9 mouse cellular contexts compared by ENCODE assay signal in genomic region chr14:28004023-28004422, GRCm38 (mm10).
A peak's percentile ranks its signal among the peaks of the same experiment; 100 is the strongest.
DNase-seq lines count a peak whose midpoint lies in the region; ATAC-seq and TF ChIP-seq lines count a peak whose summit lies in the region.
"Had no signal": no experiment of that assay in that cellular context is flagged by ENCODE, and none has a peak within 500 bp of the region (broad histone marks: within the 10 kb centered on the region; RNA-seq: fewer than 3 reads in every experiment).

No protein-coding gene starts in this region.

- TF ChIP-seq CTCF in kidney, postnatal 0 days (IDR thresholded peaks at IDR 0.05; ENCODE audit: low read depth): peak; percentile 76

- 58% methylated on average over 4 of the region's 4 CpGs for WGBS in forebrain, embryonic 14.5 days
- 59% methylated on average over 4 of the region's 4 CpGs for WGBS in forebrain, embryonic 13.5 days
- 33% methylated on average over 4 of the region's 4 CpGs for WGBS in kidney, postnatal 0 days

- no peaks in the 10 kb centered on the region for H3K27me3 ChIP-seq in forebrain, embryonic 14.5 days (replicated peaks; ENCODE audit: control insufficient read depth, insufficient read depth, low read length)
- no peaks in the 10 kb centered on the region for H3K27me3 ChIP-seq in forebrain, embryonic 13.5 days
- H3K27me3 ChIP-seq in kidney, postnatal 0 days (ENCODE audit: insufficient read depth, low read length): no peaks in the 10 kb centered on the region

- DNase-seq in forebrain, embryonic 14.5 days (ENCODE audit: low spot score): peak; percentile 65
- DNase-seq in left cerebral cortex, postnatal 14 days (ENCODE audit: low spot score in 2 of 2): peak; percentile 22 to 35
- DNase-seq in left cerebral cortex, adult 18-20 months (ENCODE audit: low spot score in 2 of 2): no peak
- DNase-seq in Muller cell, postnatal 12 days (ENCODE audit: inconsistent ontology term): peak; percentile 5
- DNase-seq in kidney, postnatal 0 days (ENCODE audit: low spot score): peak; percentile 81
- no peak for DNase-seq in thymus, postnatal 36 days
- no peak for DNase-seq in testis, postnatal 14 days (ENCODE audit: low spot score)

- no peak overlapping the region for H3K9ac ChIP-seq in forebrain, embryonic 14.5 days (ENCODE audit: low read length)
- no peak overlapping the region for H3K9ac ChIP-seq in forebrain, embryonic 13.5 days
- no peak overlapping the region for H3K9ac ChIP-seq in kidney, postnatal 0 days (ENCODE audit: low read depth, low read length)

- H3K36me3 ChIP-seq in forebrain, embryonic 14.5 days (ENCODE audit: control insufficient read depth, insufficient read depth, low read length): no peaks in the 10 kb centered on the region
- H3K36me3 ChIP-seq in forebrain, embryonic 13.5 days (ENCODE audit: poor library complexity, severe bottlenecking): no peaks in the 10 kb centered on the region
- H3K36me3 ChIP-seq in kidney, postnatal 0 days (ENCODE audit: insufficient read depth, low read length): no peaks in the 10 kb centered on the region

- H3K4me1 ChIP-seq in forebrain, embryonic 14.5 days (ENCODE audit: control insufficient read depth, insufficient read depth, low read length): no peaks in the 10 kb centered on the region
- 0 out of 2 replicates have a peak, but pooled peaks cover 5% of the 10 kb centered on the region for H3K4me1 ChIP-seq in forebrain, embryonic 13.5 days
- no peaks in the 10 kb centered on the region for H3K4me1 ChIP-seq in kidney, postnatal 0 days (replicated peaks; ENCODE audit: insufficient read depth, low read length)

- H3K27ac ChIP-seq in forebrain, embryonic 14.5 days (ENCODE audit: low read depth, low read length): no peak overlapping the region
- no peak overlapping the region for H3K27ac ChIP-seq in forebrain, embryonic 13.5 days
- H3K27ac ChIP-seq in kidney, postnatal 0 days: no peak overlapping the region

- intact Hi-C loops in left cerebral cortex, postnatal 14 days (cut with DNase I): loop anchor here (10.0 kb wide), 1 partner anchor 59 kb away; no protein-coding TSS in a partner anchor

- H3K9me3 ChIP-seq in forebrain, embryonic 14.5 days (replicated peaks; ENCODE audit: control insufficient read depth, low read length): no peaks in the 10 kb centered on the region
- no peaks in the 10 kb centered on the region for H3K9me3 ChIP-seq in forebrain, embryonic 13.5 days (replicated peaks)
- H3K9me3 ChIP-seq in kidney, postnatal 0 days (replicated peaks; ENCODE audit: low read length): no peaks in the 10 kb centered on the region

- H3K4me3 ChIP-seq in forebrain, embryonic 14.5 days (ENCODE audit: low read depth, low read length): no peak overlapping the region
- H3K4me3 ChIP-seq in forebrain, embryonic 13.5 days: no peak overlapping the region
- no peak overlapping the region for H3K4me3 ChIP-seq in kidney, postnatal 0 days (replicated peaks; ENCODE audit: low read depth, low read length)

- ATAC-seq in forebrain, embryonic 14.5 days: no peak
- ATAC-seq in forebrain, embryonic 13.5 days: no peak
- no peak for ATAC-seq in kidney, postnatal 0 days (replicated peaks; ENCODE audit: low FRiP score, low read depth)
- ATAC-seq: midbrain, embryonic 16.5 days had no signal

- H3K4me2 ChIP-seq in forebrain, embryonic 14.5 days (ENCODE audit: low read length): no peak overlapping the region
- no peak overlapping the region for H3K4me2 ChIP-seq in forebrain, embryonic 13.5 days
- H3K4me2 ChIP-seq in kidney, postnatal 0 days (ENCODE audit: low read length): no peak overlapping the region

Comparison
In these comparisons a context has a peak if more than half of its experiments do, and no peak if none do; other contexts are left out.
1. DNase-seq: peak in forebrain, embryonic 14.5 days (single experiment), left cerebral cortex, postnatal 14 days (2 of 2), Muller cell, postnatal 12 days (single experiment) and kidney, postnatal 0 days (single experiment); none in left cerebral cortex, adult 18-20 months (0 of 2), thymus, postnatal 36 days (0 of 2) and testis, postnatal 14 days (single experiment).